Mouse (Mus musculus): ENCODE data around the gene Acnat2. TPM values are rescaled to one million over a fixed set of nuclear protein-coding genes. Genes with fewer than 3 reads are reported as not detected.
"Not testable (repeated sequence)": the region's sequence is repeated elsewhere in the genome, so short reads cannot be mapped to it uniquely, and the experiment has no call there.

The Acnat2 gene
- polyA plus RNA-seq, 1 experiment from 2014 or later = 6.2 TPM

DNA sequence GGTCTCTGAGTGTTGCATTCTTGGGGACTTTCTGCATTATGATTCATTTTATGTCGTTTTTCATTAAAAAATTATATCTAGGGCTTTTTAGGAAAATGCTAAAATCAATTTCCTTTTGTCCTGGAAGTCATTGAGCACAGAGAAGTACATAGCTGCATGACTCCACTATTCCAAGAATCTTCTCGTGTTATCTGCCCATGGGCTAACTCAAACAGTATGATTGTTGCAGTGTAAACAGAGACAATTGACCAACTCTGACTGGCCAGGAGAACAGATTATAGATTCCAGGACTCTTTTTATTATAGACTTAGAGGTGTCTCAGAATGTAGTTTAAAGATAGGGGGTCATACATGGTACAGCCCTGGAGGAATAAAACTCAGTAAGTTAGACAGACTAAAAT is 21.1 kb downstream of the Acnat2 start:
- no peak for ATAC-seq (replicated peaks; ENCODE audit: low FRiP score, low read depth)
- DNase-seq (ENCODE audit: low spot score) = no peak
- TF ChIP-seq CTCF (IDR thresholded peaks at IDR 0.05; ENCODE audit: low read depth) = no peak
- H3K4me3 ChIP-seq (replicated peaks; ENCODE audit: low read depth, low read length) = no peak overlapping the region
- 48% methylated on average over 2 of the region's 2 CpGs for WGBS
- no peak overlapping the region for H3K4me2 ChIP-seq (ENCODE audit: low read length)
- no peaks in the 10 kb centered on the region for H3K4me1 ChIP-seq (replicated peaks; ENCODE audit: insufficient read depth, low read length)
- H3K27me3 ChIP-seq (ENCODE audit: insufficient read depth, low read length) = no peaks in the 10 kb centered on the region
- no peaks in the 10 kb centered on the region for H3K9me3 ChIP-seq (replicated peaks; ENCODE audit: low read length)
- no peak overlapping the region for H3K27ac ChIP-seq
- no peak overlapping the region for H3K9ac ChIP-seq (ENCODE audit: low read depth, low read length)
- H3K36me3 ChIP-seq (ENCODE audit: insufficient read depth, low read length) = no peaks in the 10 kb centered on the region

DNA sequence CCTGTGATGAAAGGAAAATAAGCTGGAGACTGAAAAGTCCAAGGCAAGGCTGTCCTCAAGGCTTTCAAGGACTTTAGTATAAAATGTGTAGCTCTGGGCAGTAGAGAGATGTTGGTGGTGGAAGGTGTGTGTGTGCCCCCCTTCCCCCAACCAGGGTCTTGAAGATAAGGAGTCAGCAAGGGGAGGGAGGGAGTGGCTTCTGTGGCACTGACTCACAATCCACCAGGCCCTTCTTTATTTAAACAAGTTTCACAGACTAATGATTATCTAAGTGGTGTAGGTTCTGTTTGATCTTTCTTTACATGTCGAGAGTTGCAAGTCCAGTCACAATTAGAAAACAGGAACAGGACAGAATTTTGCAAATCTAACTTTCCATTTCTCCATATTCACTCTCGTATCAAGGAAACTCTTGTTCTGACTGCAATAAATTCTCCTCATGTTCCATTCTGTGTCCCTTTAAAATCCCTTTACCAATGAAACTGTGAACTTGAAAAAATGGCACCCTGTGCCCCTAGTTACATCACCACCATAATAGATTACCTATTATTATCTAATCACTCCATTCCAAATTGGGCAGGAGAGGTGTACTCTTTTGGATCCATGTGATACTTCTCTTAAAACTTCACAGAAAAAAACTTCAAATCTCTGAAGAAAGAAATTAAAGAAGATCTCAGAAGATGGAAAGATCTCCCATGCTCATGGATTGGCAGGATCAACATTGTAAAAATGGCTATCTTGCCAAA is 24.2 kb downstream of the Acnat2 start:
- H3K27me3 ChIP-seq (ENCODE audit: insufficient read depth, low read length); H3K4me2 ChIP-seq (ENCODE audit: low read length); H3K36me3 ChIP-seq (ENCODE audit: insufficient read depth, low read length); H3K9me3 ChIP-seq (replicated peaks; ENCODE audit: low read length); H3K9ac ChIP-seq (ENCODE audit: low read depth, low read length); H3K27ac ChIP-seq; DNase-seq (ENCODE audit: low spot score); ATAC-seq (replicated peaks; ENCODE audit: low FRiP score, low read depth); H3K4me1 ChIP-seq (replicated peaks; ENCODE audit: insufficient read depth, low read length); H3K4me3 ChIP-seq (replicated peaks; ENCODE audit: low read depth, low read length): not testable (repeated sequence)
- WGBS = 60% methylated on average over 1 of the region's 2 CpGs

DNA sequence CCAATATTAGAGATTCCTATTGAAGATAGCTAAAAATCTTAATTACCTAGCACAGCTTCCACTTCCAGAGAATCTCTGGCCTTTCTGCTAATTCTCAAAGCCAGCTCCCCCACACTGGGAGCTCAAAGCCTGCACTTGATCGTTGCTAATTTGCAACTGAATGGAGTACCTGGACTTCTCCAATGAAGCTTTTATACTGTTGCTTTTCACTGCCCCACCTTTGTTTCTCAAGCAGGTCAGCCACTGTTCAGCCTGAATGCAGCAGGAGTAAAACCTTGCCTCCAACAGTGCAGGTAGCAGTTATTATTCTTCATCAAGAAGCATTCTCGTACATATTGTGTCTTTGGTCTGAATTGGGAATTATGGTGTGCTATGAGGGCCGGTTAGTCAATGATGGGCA is 39.9 kb downstream of the Acnat2 start:
- H3K27ac ChIP-seq; H3K4me1 ChIP-seq (replicated peaks; ENCODE audit: insufficient read depth, low read length); H3K9ac ChIP-seq (ENCODE audit: low read depth, low read length); ATAC-seq (replicated peaks; ENCODE audit: low FRiP score, low read depth); H3K9me3 ChIP-seq (replicated peaks; ENCODE audit: low read length); H3K4me2 ChIP-seq (ENCODE audit: low read length); H3K36me3 ChIP-seq (ENCODE audit: insufficient read depth, low read length); H3K27me3 ChIP-seq (ENCODE audit: insufficient read depth, low read length); H3K4me3 ChIP-seq (replicated peaks; ENCODE audit: low read depth, low read length); DNase-seq (ENCODE audit: low spot score): not testable (repeated sequence)
- WGBS = 90% methylated on average over 3 of the region's 3 CpGs

DNA sequence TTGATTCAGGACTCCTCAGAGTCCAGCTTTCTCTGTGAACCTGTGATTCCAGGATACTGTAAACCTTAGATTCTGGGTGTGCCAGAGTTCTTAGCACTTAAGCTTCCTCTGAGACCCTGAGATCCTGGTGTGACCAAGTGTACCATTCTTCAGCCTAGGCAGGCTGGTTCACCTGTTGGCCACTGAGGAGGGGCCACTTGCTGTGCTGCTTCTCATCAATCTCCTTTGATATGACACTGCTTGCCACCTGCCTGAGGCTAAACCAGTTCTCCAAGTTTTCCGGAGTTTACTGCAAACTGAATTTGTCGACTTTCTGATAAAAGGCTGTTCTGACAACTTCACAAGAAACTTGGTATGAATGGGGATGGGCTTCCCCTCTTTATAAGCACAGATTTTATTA is 50.9 kb downstream of the Acnat2 start:
- Histone ChIP-seq H3K4me3 (replicated peaks; ENCODE audit: low read depth, low read length) (no peak overlapping the region), H3K27me3 (ENCODE audit: insufficient read depth, low read length) (no peaks in the 10 kb centered on the region), H3K4me2 (ENCODE audit: low read length) (no peak overlapping the region), H3K27ac (no peak overlapping the region), H3K4me1 (replicated peaks; ENCODE audit: insufficient read depth, low read length) (no peaks in the 10 kb centered on the region), H3K9ac (ENCODE audit: low read depth, low read length) (no peak overlapping the region), H3K9me3 (replicated peaks; ENCODE audit: low read length) (no peaks in the 10 kb centered on the region), H3K36me3 (ENCODE audit: insufficient read depth, low read length) (no peaks in the 10 kb centered on the region)
- DNase-seq (ENCODE audit: low spot score) (no peak), ATAC-seq (replicated peaks; ENCODE audit: low FRiP score, low read depth) (no peak)
- TF ChIP-seq CTCF (IDR thresholded peaks at IDR 0.05; ENCODE audit: low read depth) = no peak
- 74% methylated on average over 2 of the region's 2 CpGs for WGBS

DNA sequence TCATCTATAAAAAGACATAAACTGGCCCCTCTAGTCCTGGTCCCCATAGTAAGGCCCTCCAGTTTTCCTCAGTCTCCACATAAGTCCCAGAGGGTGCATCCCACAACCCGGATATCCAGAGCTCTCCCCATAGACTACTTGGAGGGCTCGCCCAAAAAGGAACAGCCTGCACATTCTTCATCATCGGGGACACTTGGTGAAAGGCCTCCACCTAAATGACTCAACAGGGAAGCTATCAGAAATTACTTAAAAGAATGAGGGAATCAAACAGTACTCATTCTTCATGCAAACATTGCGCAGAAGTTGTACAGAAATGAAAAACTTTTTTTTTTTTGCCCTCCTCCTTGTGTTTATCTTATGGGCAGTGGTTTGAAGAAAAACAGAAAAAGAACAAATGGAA is 57.5 kb downstream of the Acnat2 start:
- Histone ChIP-seq H3K27ac (no peak overlapping the region), H3K27me3 (ENCODE audit: insufficient read depth, low read length) (no peaks in the 10 kb centered on the region), H3K4me2 (ENCODE audit: low read length) (no peak overlapping the region), H3K4me3 (replicated peaks; ENCODE audit: low read depth, low read length) (no peak overlapping the region), H3K9me3 (replicated peaks; ENCODE audit: low read length) (no peaks in the 10 kb centered on the region), H3K4me1 (replicated peaks; ENCODE audit: insufficient read depth, low read length) (no peaks in the 10 kb centered on the region), H3K9ac (ENCODE audit: low read depth, low read length) (no peak overlapping the region), H3K36me3 (ENCODE audit: insufficient read depth, low read length) (no peaks in the 10 kb centered on the region)
- WGBS = 94% methylated on average over 4 of the region's 4 CpGs
- no peak for TF ChIP-seq CTCF (IDR thresholded peaks at IDR 0.05; ENCODE audit: low read depth)
- ATAC-seq (replicated peaks; ENCODE audit: low FRiP score, low read depth) = no peak
- no peak for DNase-seq (ENCODE audit: low spot score)

DNA sequence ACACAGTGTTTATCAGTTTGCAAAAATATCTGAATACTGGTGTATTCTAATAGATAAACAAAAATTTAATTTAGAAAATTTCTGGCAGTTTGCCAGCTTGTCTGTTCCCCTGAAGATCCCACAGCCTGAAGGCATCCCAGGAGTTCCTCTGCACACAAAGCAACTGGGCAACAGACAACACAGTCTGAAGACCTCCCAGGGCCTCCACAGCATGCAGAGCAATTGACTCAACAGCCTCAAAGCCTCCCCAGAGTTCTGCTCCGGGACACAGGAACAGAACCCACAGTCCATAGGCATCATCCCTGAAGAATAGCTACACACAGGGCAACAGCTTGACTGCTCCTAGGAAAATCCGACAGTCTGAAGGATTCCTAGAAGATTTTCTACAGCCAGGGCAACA is 59.3 kb downstream of the Acnat2 start:
- Histone ChIP-seq H3K9me3 (replicated peaks; ENCODE audit: low read length) (no peaks in the 10 kb centered on the region), H3K9ac (ENCODE audit: low read depth, low read length) (no peak overlapping the region), H3K4me1 (replicated peaks; ENCODE audit: insufficient read depth, low read length) (no peaks in the 10 kb centered on the region), H3K36me3 (ENCODE audit: insufficient read depth, low read length) (no peaks in the 10 kb centered on the region), H3K4me2 (ENCODE audit: low read length) (no peak overlapping the region), H3K4me3 (replicated peaks; ENCODE audit: low read depth, low read length) (no peak overlapping the region), H3K27ac (no peak overlapping the region), H3K27me3 (ENCODE audit: insufficient read depth, low read length) (no peaks in the 10 kb centered on the region)
- no peak for DNase-seq (ENCODE audit: low spot score)
- WGBS = 80% methylated on average over 2 of the region's 2 CpGs
- no peak for TF ChIP-seq CTCF (IDR thresholded peaks at IDR 0.05; ENCODE audit: low read depth)
- ATAC-seq (replicated peaks; ENCODE audit: low FRiP score, low read depth) = no peak

DNA sequence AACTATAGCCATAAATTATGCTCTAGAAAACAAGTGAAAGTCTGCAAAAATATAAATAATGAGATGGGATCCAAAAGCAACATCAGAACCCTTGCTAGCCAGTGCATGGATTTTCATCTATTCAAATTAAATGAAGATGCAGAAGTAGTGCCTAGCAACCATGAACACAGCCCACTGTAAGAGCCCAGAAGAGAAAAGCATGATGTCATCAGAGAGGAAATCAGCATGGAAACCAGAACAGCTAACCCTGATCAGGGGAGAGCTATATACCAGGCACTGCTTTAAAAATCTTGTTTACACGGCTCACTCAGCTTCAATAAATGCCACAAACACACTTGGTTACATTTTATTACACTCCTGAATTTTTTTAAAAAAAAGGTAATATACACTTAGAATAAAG is 60.0 kb downstream of the Acnat2 start:
- H3K9ac ChIP-seq (ENCODE audit: low read depth, low read length); H3K4me1 ChIP-seq (replicated peaks; ENCODE audit: insufficient read depth, low read length); H3K27ac ChIP-seq; H3K4me3 ChIP-seq (replicated peaks; ENCODE audit: low read depth, low read length); H3K9me3 ChIP-seq (replicated peaks; ENCODE audit: low read length); ATAC-seq (replicated peaks; ENCODE audit: low FRiP score, low read depth); DNase-seq (ENCODE audit: low spot score); H3K36me3 ChIP-seq (ENCODE audit: insufficient read depth, low read length); H3K4me2 ChIP-seq (ENCODE audit: low read length); H3K27me3 ChIP-seq (ENCODE audit: insufficient read depth, low read length): not testable (repeated sequence)
- 73% methylated on average over 1 of the region's 1 CpGs for WGBS

DNA sequence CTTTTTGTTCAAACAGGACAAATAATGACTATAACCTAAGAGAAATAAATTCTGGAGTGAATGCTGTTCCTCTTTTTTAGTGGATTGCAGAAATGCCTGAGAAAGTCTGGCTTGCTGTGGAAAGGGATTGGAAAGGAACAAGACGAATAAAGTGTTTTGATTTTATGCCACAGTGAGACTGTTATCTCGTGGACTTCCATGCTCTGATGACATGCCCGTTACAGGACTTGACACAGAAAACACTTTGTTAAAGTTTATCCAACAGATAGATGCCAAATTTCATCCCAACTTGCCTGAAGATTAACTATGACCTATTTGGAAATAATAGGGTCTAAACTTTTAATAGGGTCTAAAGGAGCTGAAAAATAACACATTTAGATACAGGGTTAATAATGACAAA is 67.9 kb downstream of the Acnat2 start:
- not testable (repeated sequence) for H3K4me1 ChIP-seq (replicated peaks; ENCODE audit: insufficient read depth, low read length); H3K4me2 ChIP-seq (ENCODE audit: low read length); H3K27me3 ChIP-seq (ENCODE audit: insufficient read depth, low read length); H3K27ac ChIP-seq; H3K36me3 ChIP-seq (ENCODE audit: insufficient read depth, low read length); DNase-seq (ENCODE audit: low spot score); ATAC-seq (replicated peaks; ENCODE audit: low FRiP score, low read depth); H3K9ac ChIP-seq (ENCODE audit: low read depth, low read length); H3K4me3 ChIP-seq (replicated peaks; ENCODE audit: low read depth, low read length); H3K9me3 ChIP-seq (replicated peaks; ENCODE audit: low read length)
- WGBS = 63% methylated on average over 3 of the region's 3 CpGs

DNA sequence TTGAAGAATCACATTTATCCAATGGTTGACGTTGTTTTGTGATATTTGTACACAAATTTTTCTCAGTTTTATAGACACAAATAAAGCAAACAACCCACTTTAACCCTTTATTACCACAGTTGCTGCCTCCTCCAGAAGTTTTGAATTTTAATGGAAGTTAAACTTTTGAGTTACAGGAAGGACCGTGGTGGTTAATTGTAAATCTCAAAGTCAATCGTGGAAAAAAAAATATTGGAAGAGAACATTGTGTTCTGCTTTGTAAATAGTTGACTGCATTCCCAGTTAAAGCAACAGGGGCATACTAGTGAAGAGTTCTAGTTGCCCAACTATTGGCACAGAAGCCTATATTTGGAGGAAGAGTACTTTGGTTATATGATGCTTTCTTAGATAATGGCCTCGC is 70.0 kb downstream of the Acnat2 start:
- H3K36me3 ChIP-seq (ENCODE audit: insufficient read depth, low read length); H3K4me3 ChIP-seq (replicated peaks; ENCODE audit: low read depth, low read length); H3K4me2 ChIP-seq (ENCODE audit: low read length); H3K9me3 ChIP-seq (replicated peaks; ENCODE audit: low read length); H3K27ac ChIP-seq; ATAC-seq (replicated peaks; ENCODE audit: low FRiP score, low read depth); H3K9ac ChIP-seq (ENCODE audit: low read depth, low read length); H3K4me1 ChIP-seq (replicated peaks; ENCODE audit: insufficient read depth, low read length); H3K27me3 ChIP-seq (ENCODE audit: insufficient read depth, low read length); DNase-seq (ENCODE audit: low spot score): not testable (repeated sequence)
- 65% methylated on average over 3 of the region's 4 CpGs for WGBS

All from kidney, postnatal 0 days (tissue).